Comparison of ENCODE assay signal across 20 mouse cellular contexts in genomic region chr3:144222381-144222780, GRCm38 (mm10). TPM values are rescaled to one million over a fixed set of nuclear protein-coding genes. Genes with fewer than 3 reads are reported as not detected.
DNase-seq lines count a peak whose midpoint lies in the region; ATAC-seq and TF ChIP-seq lines count a peak whose summit lies in the region.
"Had no signal": no experiment of that assay in that cellular context is flagged by ENCODE, and none has a peak within 500 bp of the region (broad histone marks: within the 10 kb centered on the region; RNA-seq: fewer than 3 reads in every experiment).

No protein-coding gene starts in this region.

- H3K4me3 ChIP-seq in hindbrain, embryonic 10.5 days = no peak overlapping the region
- H3K4me3 ChIP-seq in hindbrain, embryonic 16.5 days (ENCODE audit: low read length) = no peak overlapping the region
- H3K4me3 ChIP-seq in midbrain, embryonic 12.5 days = no peak overlapping the region
- H3K4me3 ChIP-seq in midbrain, postnatal 0 days (ENCODE audit: low read depth, low read length) = no peak overlapping the region
- no peak overlapping the region for H3K4me3 ChIP-seq in embryonic facial prominence, embryonic 10.5 days
- H3K4me3 ChIP-seq: embryonic facial prominence, embryonic 15.5 days; erythroblast, embryonic 14.5 days; forebrain, embryonic 10.5 days; gastrocnemius, adult 2 months; heart, embryonic 10.5 days had no signal

- H3K4me2 ChIP-seq in hindbrain, embryonic 16.5 days (ENCODE audit: low read length) = no peak overlapping the region
- H3K4me2 ChIP-seq in midbrain, embryonic 12.5 days (replicated peaks) = no peak overlapping the region
- H3K4me2 ChIP-seq in midbrain, postnatal 0 days (ENCODE audit: low read depth, low read length, poor library complexity, severe bottlenecking) = no peak overlapping the region
- H3K4me2 ChIP-seq: embryonic facial prominence, embryonic 15.5 days; hindbrain, embryonic 14.5 days had no signal

- no peaks in the 10 kb centered on the region for H3K36me3 ChIP-seq in hindbrain, embryonic 10.5 days
- no peaks in the 10 kb centered on the region for H3K36me3 ChIP-seq in hindbrain, embryonic 16.5 days (ENCODE audit: control insufficient read depth, insufficient read depth, low read length)
- H3K36me3 ChIP-seq in midbrain, embryonic 12.5 days = no peaks in the 10 kb centered on the region
- H3K36me3 ChIP-seq in midbrain, postnatal 0 days (ENCODE audit: insufficient read depth, low read length) = no peaks in the 10 kb centered on the region
- H3K36me3 ChIP-seq in embryonic facial prominence, embryonic 10.5 days (replicated peaks) = no peaks in the 10 kb centered on the region
- H3K36me3 ChIP-seq: embryonic facial prominence, embryonic 15.5 days; forebrain, embryonic 10.5 days; heart, embryonic 10.5 days had no signal

- ATAC-seq in hindbrain, embryonic 16.5 days = no peak
- 0 out of 2 replicates have a peak, but pooled peaks have one; percentile 10 for ATAC-seq in midbrain, embryonic 12.5 days (ENCODE audit: low FRiP score, low read depth)
- no peak for ATAC-seq in midbrain, postnatal 0 days (ENCODE audit: low FRiP score)
- no peak for ATAC-seq in cerebellum, adult (ENCODE audit: insufficient number of reproducible peaks, low FRiP score, low TSS enrichment)

- H3K9me3 ChIP-seq in hindbrain, embryonic 10.5 days = no peaks in the 10 kb centered on the region
- no peaks in the 10 kb centered on the region for H3K9me3 ChIP-seq in hindbrain, embryonic 16.5 days (ENCODE audit: control insufficient read depth, low read length)
- no peaks in the 10 kb centered on the region for H3K9me3 ChIP-seq in midbrain, embryonic 12.5 days
- H3K9me3 ChIP-seq in midbrain, postnatal 0 days (ENCODE audit: low read length) = no peaks in the 10 kb centered on the region
- no peaks in the 10 kb centered on the region for H3K9me3 ChIP-seq in embryonic facial prominence, embryonic 10.5 days
- H3K9me3 ChIP-seq: embryonic facial prominence, embryonic 15.5 days; forebrain, embryonic 10.5 days; heart, embryonic 10.5 days had no signal

- peaks cover 30% of the 10 kb centered on the region for H3K4me1 ChIP-seq in hindbrain, embryonic 10.5 days (replicated peaks)
- H3K4me1 ChIP-seq in hindbrain, embryonic 16.5 days (ENCODE audit: control insufficient read depth, insufficient read depth, low read depth, low read length) = no peaks in the 10 kb centered on the region
- H3K4me1 ChIP-seq in midbrain, embryonic 12.5 days = peaks cover 21% of the 10 kb centered on the region; the same call in 1 of the 2 replicates
- no peaks in the 10 kb centered on the region for H3K4me1 ChIP-seq in midbrain, postnatal 0 days (ENCODE audit: insufficient read depth, low read length)
- H3K4me1 ChIP-seq in embryonic facial prominence, embryonic 10.5 days = peaks cover 40% of the 10 kb centered on the region

- H3K27ac ChIP-seq in hindbrain, embryonic 10.5 days = no peak overlapping the region
- H3K27ac ChIP-seq in hindbrain, embryonic 16.5 days (ENCODE audit: low read depth, low read length) = no peak overlapping the region
- H3K27ac ChIP-seq in midbrain, embryonic 12.5 days (replicated peaks) = no peak overlapping the region
- H3K27ac ChIP-seq in midbrain, postnatal 0 days (ENCODE audit: low read depth, low read length) = no peak overlapping the region
- peak overlapping the region; percentile 75 for H3K27ac ChIP-seq in embryonic facial prominence, embryonic 10.5 days (replicated peaks)
- H3K27ac ChIP-seq: embryonic facial prominence, embryonic 15.5 days; forebrain, embryonic 10.5 days; gastrocnemius, adult 2 months; heart, embryonic 10.5 days; hindbrain, embryonic 14.5 days had no signal

- H3K9ac ChIP-seq in hindbrain, embryonic 16.5 days (ENCODE audit: low read depth, low read length) = no peak overlapping the region
- H3K9ac ChIP-seq in midbrain, embryonic 12.5 days (replicated peaks) = no peak overlapping the region
- H3K9ac ChIP-seq in midbrain, postnatal 0 days (replicated peaks; ENCODE audit: low read length, poor library complexity, severe bottlenecking) = no peak overlapping the region
- H3K9ac ChIP-seq: embryonic facial prominence, embryonic 15.5 days; hindbrain, embryonic 14.5 days had no signal

- no peak for TF ChIP-seq CTCF in midbrain, postnatal 0 days (IDR thresholded peaks at IDR 0.05)

- WGBS in hindbrain, embryonic 10.5 days = 63% methylated on average over 9 of the region's 9 CpGs
- 87% methylated on average over 9 of the region's 9 CpGs for WGBS in hindbrain, embryonic 16.5 days
- WGBS in midbrain, embryonic 12.5 days = 82% methylated on average over 9 of the region's 9 CpGs
- 81% methylated on average over 9 of the region's 9 CpGs for WGBS in midbrain, postnatal 0 days
- 61% methylated on average over 9 of the region's 9 CpGs for WGBS in embryonic facial prominence, embryonic 10.5 days

- peak; percentile 46 for DNase-seq in hindbrain, embryonic 10.5 days (ENCODE audit: low spot score)
- no peak for DNase-seq in midbrain, postnatal 0 days (ENCODE audit: low spot score)
- peak; percentile 36 for DNase-seq in embryonic facial prominence, embryonic 10.5 days (ENCODE audit: low spot score)
- no peak for DNase-seq in gastrocnemius, postnatal 10 days
- DNase-seq: adrenal gland, adult 2 months; adrenal gland, postnatal 25 days; cerebellum, adult 2 months; cerebellum, postnatal 10 days; gastrocnemius, adult 2 months; gastrocnemius, postnatal 36 days; heart, adult 18-20 months; heart, postnatal 10 days had no signal

- H3K27me3 ChIP-seq in hindbrain, embryonic 10.5 days (ENCODE audit: insufficient read depth, poor library complexity, severe bottlenecking) = no peaks in the 10 kb centered on the region
- H3K27me3 ChIP-seq in hindbrain, embryonic 16.5 days (replicated peaks; ENCODE audit: control insufficient read depth, insufficient read depth, low read length) = no peaks in the 10 kb centered on the region
- H3K27me3 ChIP-seq in midbrain, embryonic 12.5 days = peaks cover 7% of the 10 kb centered on the region; the same call in 1 of the 2 replicates
- H3K27me3 ChIP-seq in midbrain, postnatal 0 days (ENCODE audit: insufficient read depth, low read length) = 0 out of 2 replicates have a peak, but pooled peaks cover 2% of the 10 kb centered on the region
- peaks cover 3% of the 10 kb centered on the region for H3K27me3 ChIP-seq in embryonic facial prominence, embryonic 10.5 days (replicated peaks; ENCODE audit: low read depth, poor library complexity, severe bottlenecking)
- H3K27me3 ChIP-seq: embryonic facial prominence, embryonic 15.5 days had no signal

RNA-seq across cellular contexts. Expression of gene Lmo4, which starts 17.4 kb away (rescaled TPM):
- polyA plus RNA-seq in hindbrain, embryonic 10.5 days (2016; fragmentation: Nextera tagmentation; extraction: Ambion mirVana) = 41.1 and 46.5 TPM in 2 replicates
- polyA plus RNA-seq in hindbrain, embryonic 16.5 days (2015; fragmentation: Nextera tagmentation; extraction: Ambion mirVana) = 132 and 159 TPM in 2 replicates
- 33.0 and 44.0 TPM in 2 replicates for polyA plus RNA-seq in midbrain, embryonic 12.5 days (2016; fragmentation: Nextera tagmentation; extraction: Ambion mirVana)
- total RNA-seq in midbrain, postnatal 0 days (2014; rRNA removed) = 113 and 139 TPM in 2 replicates
- 75.2 and 77.9 TPM in 2 replicates for polyA plus RNA-seq in midbrain, postnatal 0 days (2015; fragmentation: Nextera tagmentation; extraction: Ambion mirVana)
- polyA plus RNA-seq in embryonic facial prominence, embryonic 10.5 days (2016; fragmentation: Nextera tagmentation; extraction: Ambion mirVana) = 61.2 and 66.3 TPM in 2 replicates
- 10 to 100 TPM; 22.7 to 25.3 TPM for total RNA-seq in gastrocnemius, postnatal 10 days (2021)

Comparison
In these comparisons a context has a peak if more than half of its experiments do, and no peak if none do; other contexts are left out.
1. DNase-seq: peak in hindbrain, embryonic 10.5 days (single experiment) and embryonic facial prominence, embryonic 10.5 days (single experiment); none in midbrain, postnatal 0 days (single experiment) and gastrocnemius, postnatal 10 days (single experiment).